Mouse (Mus musculus) embryonic fibroblast, embryonic 13.5 days (primary cell): ENCODE measurements around the gene Hira.

Experiments used
- CTCF ChIP-seq: IDR thresholded peaks from 2 replicates; pipeline ENCODE4 v1.5.1; 2011; ENCODE audit warnings: mild to moderate bottlenecking, control low read depth, low read length, moderate library complexity, borderline replicate concordance; ENCODE audit not compliant: insufficient read depth
- POLR2A ChIP-seq: IDR thresholded peaks from 2 replicates; pipeline ENCODE4 v1.6.1; 2011; ENCODE audit warnings: low read depth, mild to moderate bottlenecking, control low read depth, low read length, moderate library complexity

- TF ChIP-seq CTCF (no peak), POLR2A (no peak)
These were observed 67.1 kb downstream of the Hira start for GRCm38 (mm10) chr16:18943906-18944305.
